Mouse (Mus musculus) adrenal gland, adult 10 weeks (tissue): Measurements from ENCODE around the gene Olfr945. TPM values are rescaled to one million over a fixed set of nuclear protein-coding genes. Genes with fewer than 3 reads are reported as not detected.

Experiments
- polyA plus RNA-seq: library from polyadenylated mRNA; stranded (reverse); fragments of 350-450 nt; fragmentation: Illumina TruSeq; extraction: RNeasy Lipid Tissue Mini Kit (QIAGEN cat#74804); gene quantifications from one replicate; pipeline ENCODE4 v1.2.3, GENCODE M21; 2014; ENCODE audit warnings: low read depth, low replicate concordance

Gene Olfr945
- not detected for polyA plus RNA-seq

GRCm38 (mm10) chr9:39276718-39277117 is at the start of gene Olfr945:
Gene Olfr945, minus strand, starts transcription at chr9:39276818.

GRCm38 (mm10) chr9:39325945-39326344 is 49.3 kb upstream of the Olfr945 start, which contains the start of gene Olfr948:
Gene Olfr948, minus strand, starts transcription at chr9:39326045.

GRCm38 (mm10) chr9:39249894-39250293 is 26.7 kb downstream of the Olfr945 start, which contains the start of gene Olfr1537:
Gene Olfr1537, minus strand, starts transcription at chr9:39249994.

Other genes with a start within 250 kb of the Olfr945 start
- not detected for gene Olfr937, start 211.9 kb downstream of the Olfr945 start, polyA plus RNA-seq
- not detected for gene Olfr938, start 197.9 kb downstream of the Olfr945 start, polyA plus RNA-seq
- gene Olfr27, start 148.7 kb downstream of the Olfr945 start, polyA plus RNA-seq, result not detected
- not detected for gene Olfr943, start 110.5 kb downstream of the Olfr945 start, polyA plus RNA-seq
- not detected for gene Olfr944, start 74.9 kb downstream of the Olfr945 start, polyA plus RNA-seq
- not detected for gene Olfr1537, start 26.8 kb downstream of the Olfr945 start, polyA plus RNA-seq
- not detected for gene Olfr948, start 49.2 kb upstream of the Olfr945 start, polyA plus RNA-seq
- gene Olfr951, start 110.6 kb upstream of the Olfr945 start, polyA plus RNA-seq, result not detected
- gene Olfr952, start 150.3 kb upstream of the Olfr945 start, polyA plus RNA-seq, result not detected
- gene Olfr954, start 179.9 kb upstream of the Olfr945 start, polyA plus RNA-seq, result not detected
- gene Olfr955, start 195.1 kb upstream of the Olfr945 start, polyA plus RNA-seq, result not detected
- not detected for gene Olfr44, start 217.2 kb upstream of the Olfr945 start, polyA plus RNA-seq
- gene Olfr957, start 239.0 kb upstream of the Olfr945 start, polyA plus RNA-seq, result not detected